Mouse (Mus musculus): ENCODE data around the gene Ddx54. TPM values are rescaled to one million over a fixed set of nuclear protein-coding genes. Genes with fewer than 3 reads are reported as not detected.

Ddx54 gene
- polyA plus RNA-seq, 1 experiment from 2014 or later = 46.9 TPM

DNA sequence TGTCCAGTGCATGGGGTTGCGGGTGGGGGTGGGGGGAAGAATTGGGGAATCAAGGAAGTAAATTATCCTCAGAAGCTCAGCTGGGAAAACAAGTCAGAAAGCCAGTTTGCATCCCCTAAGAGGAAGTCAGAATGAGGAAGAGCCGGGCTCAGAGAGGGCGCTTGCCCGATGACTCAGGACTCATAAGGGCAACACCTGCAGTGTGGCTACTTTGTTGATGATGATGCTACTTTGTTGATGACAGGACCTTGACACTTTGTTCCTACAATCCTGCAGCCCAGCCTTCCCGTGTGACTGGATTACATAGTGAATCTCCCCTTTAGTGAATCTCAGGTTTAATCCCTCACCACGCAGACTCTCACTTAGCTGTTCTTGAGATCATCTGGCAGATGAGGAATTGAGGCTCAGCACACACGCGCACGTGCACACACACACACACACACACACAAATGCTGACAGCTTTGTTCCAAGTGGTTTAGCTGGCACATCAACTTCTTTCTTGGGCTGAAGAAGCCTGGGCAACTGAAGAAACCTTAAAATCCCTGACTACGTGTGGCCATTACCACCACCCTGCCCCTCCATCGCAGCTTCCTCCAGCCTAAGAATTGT is 42.1 kb upstream of the Ddx54 start:
- Histone ChIP-seq H3K9me3 (no peaks in the 10 kb centered on the region), H3K4me2 (replicated peaks) (no peak overlapping the region), H3K9ac (replicated peaks) (no peak overlapping the region), H3K27ac (replicated peaks) (no peak overlapping the region), H3K4me3 (no peak overlapping the region), H3K4me1 (peaks cover 63% of the 10 kb centered on the region), H3K36me3 (no peaks in the 10 kb centered on the region), H3K27me3 (no peaks in the 10 kb centered on the region)
- 83% methylated on average over 11 of the region's 11 CpGs for WGBS
- no peak for ATAC-seq (replicated peaks)

DNA sequence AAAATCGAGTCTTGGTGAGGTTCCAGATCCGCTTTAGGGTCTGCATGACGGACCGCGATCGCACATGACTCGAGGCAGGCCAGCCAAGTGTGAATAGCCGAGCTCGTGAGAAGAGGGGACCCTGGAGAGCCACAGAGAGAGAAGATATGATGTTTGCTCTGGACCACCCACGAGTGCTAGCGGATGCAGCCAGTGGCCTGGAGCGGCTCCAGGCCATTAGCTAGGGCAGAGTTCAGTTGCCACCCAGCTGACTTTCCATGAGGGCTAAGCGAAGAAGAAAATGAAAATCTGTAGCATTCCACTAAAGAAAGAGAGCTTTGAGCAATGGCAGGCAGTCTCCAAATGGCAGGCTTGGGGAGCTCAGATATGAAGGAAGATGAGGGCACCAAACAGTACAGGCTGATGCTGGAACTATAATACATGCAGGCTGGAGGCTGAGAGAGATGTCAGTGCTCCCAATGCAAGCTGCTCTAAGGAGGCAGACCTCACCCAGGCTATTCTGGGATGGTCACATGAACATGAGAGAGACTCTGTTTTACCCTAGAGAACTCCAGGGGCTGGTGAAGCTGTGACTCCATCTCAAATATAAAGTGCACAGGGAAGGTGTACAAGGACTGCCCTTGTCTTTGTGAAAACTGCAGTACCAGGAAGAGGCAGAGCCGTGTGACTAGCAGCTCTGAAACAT is 41.3 kb upstream of the Ddx54 start:
- Histone ChIP-seq H3K27ac (replicated peaks) (peak overlapping the region; percentile 9; the same call in 1 of the 2 replicates), H3K36me3 (no peaks in the 10 kb centered on the region), H3K9me3 (no peaks in the 10 kb centered on the region), H3K9ac (replicated peaks) (no peak overlapping the region), H3K27me3 (no peaks in the 10 kb centered on the region), H3K4me1 (peaks cover 55% of the 10 kb centered on the region), H3K4me3 (no peak overlapping the region), H3K4me2 (replicated peaks) (no peak overlapping the region)
- ATAC-seq (replicated peaks) = no peak
- WGBS = 58% methylated on average over 14 of the region's 14 CpGs

DNA sequence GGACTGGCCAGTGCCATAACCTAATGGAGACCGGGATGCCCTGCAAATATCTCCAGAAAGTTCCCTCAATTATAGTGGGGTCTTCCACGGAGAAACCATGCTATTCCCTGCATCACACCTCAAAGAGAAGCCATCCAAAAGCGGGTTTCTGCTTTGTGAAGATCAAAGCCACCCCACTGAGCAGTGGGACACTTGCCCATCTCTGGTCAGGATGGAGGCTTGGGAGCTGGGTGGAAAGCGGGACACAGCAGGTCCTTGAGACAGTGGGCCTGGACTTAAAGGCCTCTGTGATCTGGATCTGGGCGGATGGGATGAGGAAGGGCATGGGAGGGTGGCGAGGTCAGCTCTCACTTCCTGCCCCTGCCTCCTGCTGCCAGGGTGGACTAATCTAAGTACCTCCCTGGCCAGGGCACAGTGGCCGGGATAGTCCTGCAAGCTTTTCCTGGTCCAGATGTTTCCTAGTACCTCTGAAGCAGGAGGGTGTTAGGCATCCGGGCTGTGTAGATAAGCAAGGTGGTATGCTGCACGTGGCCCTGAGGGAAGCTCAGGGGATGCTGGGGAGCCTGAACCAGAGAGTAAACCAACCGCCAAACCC is 38.0 kb upstream of the Ddx54 start:
- 81% methylated on average over 10 of the region's 10 CpGs for WGBS
- H3K9ac ChIP-seq (replicated peaks) = no peak overlapping the region
- no peaks in the 10 kb centered on the region for H3K9me3 ChIP-seq
- H3K4me1 ChIP-seq = peaks cover 35% of the 10 kb centered on the region
- ATAC-seq (replicated peaks) = no peak
- H3K4me3 ChIP-seq = no peak overlapping the region
- H3K27me3 ChIP-seq = no peaks in the 10 kb centered on the region
- no peaks in the 10 kb centered on the region for H3K36me3 ChIP-seq
- no peak overlapping the region for H3K27ac ChIP-seq (replicated peaks)
- H3K4me2 ChIP-seq (replicated peaks) = no peak overlapping the region

DNA sequence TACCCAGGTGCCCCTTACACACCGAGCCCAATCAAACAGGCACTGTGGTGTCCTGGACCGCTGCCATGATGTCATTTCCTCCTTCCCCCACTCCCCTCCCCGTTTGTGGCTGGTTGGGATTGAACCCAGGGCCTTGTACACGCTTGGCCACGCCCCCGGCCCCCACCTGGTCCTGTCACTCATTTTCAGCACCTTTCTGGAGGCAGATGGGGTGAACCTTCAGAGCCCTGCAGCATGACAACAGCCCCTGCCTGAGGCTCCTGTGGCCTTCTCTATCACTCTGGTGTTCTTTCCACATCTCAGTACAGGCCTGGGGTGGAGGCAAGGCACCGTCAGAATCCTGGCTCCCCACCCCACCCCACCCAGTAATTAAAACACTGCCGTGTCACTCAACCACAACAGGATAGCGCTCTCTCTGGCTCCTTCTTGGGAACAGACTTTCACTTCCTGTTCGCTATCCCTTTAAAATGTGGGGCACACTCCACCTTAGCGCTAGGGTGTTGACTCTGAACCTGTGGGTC is 35.7 kb upstream of the Ddx54 start:
- Histone ChIP-seq H3K27me3 (no peaks in the 10 kb centered on the region), H3K9me3 (no peaks in the 10 kb centered on the region), H3K4me1 (peaks cover 23% of the 10 kb centered on the region), H3K4me2 (replicated peaks) (no peak overlapping the region), H3K9ac (replicated peaks) (no peak overlapping the region), H3K36me3 (no peaks in the 10 kb centered on the region), H3K27ac (replicated peaks) (no peak overlapping the region), H3K4me3 (no peak overlapping the region)
- ATAC-seq (replicated peaks) = no peak
- WGBS = 77% methylated on average over 11 of the region's 11 CpGs

DNA sequence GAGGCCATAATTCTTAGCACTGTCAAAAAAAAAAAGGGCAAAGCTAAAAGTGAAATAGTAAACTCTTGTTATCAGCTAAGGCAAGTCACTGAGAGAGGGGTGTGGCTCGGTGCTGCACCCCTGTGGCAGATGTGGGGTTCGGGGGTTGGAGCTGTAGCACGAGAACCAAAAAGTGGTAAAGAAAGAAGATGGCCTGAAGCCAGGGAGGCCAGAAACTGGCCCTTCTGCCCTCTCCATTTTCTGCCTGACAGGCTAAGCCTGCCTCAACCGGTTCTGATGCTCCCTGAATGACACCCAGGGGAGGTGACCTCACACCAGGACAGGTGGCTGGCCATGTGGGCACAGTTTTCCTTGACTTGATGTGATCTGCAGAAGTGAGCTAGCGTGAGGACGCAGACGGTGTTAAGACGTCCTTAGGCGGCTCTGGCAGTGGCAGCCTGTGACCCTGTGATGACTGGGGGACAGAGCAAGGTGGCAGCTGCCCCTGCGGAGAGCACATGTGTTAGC is 34.6 kb upstream of the Ddx54 start:
- Histone ChIP-seq H3K27ac (replicated peaks) (no peak overlapping the region), H3K4me3 (no peak overlapping the region), H3K9ac (replicated peaks) (no peak overlapping the region)

DNA sequence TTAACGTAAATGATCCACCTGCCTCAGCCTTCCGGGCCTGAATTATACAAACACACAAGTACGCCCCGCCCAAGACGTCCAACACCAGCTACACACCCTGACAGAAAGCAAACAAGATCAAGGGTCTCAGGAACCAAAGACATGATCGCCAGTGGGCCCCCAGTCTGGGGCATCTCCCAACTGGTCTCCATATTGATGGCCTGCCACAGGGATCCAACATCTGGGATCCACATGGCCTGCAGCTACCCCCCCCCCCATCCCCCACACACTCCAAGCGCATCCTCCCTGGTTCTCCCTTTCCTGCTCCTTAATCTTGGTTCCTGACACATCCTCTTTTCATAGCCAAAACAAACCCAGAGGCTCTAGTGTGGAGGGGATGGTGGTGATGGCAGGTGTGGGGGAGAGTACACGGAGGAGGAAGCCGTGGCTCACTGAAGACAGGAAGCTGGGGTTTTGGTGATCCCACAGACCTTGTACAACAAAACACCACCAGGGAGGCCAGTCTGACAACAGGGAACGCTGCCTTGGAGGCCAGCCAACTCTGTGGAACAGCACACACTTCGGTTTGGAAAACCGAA is 33.9 kb upstream of the Ddx54 start:
- 58% methylated on average over 12 of the region's 12 CpGs for WGBS
- H3K9ac ChIP-seq (replicated peaks) = no peak overlapping the region
- no peaks in the 10 kb centered on the region for H3K27me3 ChIP-seq
- no peak for ATAC-seq (replicated peaks)
- peaks cover 23% of the 10 kb centered on the region for H3K4me1 ChIP-seq
- H3K4me3 ChIP-seq = no peak overlapping the region
- H3K9me3 ChIP-seq = no peaks in the 10 kb centered on the region
- 0 out of 2 replicates have a peak overlapping the region, but pooled peaks have one; percentile 9 for H3K27ac ChIP-seq (replicated peaks)
- H3K36me3 ChIP-seq = peaks cover 3% of the 10 kb centered on the region; the same call in 1 of the 2 replicates
- no peak overlapping the region for H3K4me2 ChIP-seq (replicated peaks)

More for the DNA sequence above, 34.6 kb upstream of the Ddx54 start:
- peaks cover 23% of the 10 kb centered on the region for H3K4me1 ChIP-seq
- H3K4me2 ChIP-seq (replicated peaks) = no peak overlapping the region
- 0 out of 2 replicates have a peak, but pooled peaks cover under 1% of the 10 kb centered on the region for H3K36me3 ChIP-seq
- no peaks in the 10 kb centered on the region for H3K27me3 ChIP-seq
- WGBS = 55% methylated on average over 10 of the region's 10 CpGs
- H3K9me3 ChIP-seq = no peaks in the 10 kb centered on the region
- ATAC-seq (replicated peaks) = no peak

DNA sequence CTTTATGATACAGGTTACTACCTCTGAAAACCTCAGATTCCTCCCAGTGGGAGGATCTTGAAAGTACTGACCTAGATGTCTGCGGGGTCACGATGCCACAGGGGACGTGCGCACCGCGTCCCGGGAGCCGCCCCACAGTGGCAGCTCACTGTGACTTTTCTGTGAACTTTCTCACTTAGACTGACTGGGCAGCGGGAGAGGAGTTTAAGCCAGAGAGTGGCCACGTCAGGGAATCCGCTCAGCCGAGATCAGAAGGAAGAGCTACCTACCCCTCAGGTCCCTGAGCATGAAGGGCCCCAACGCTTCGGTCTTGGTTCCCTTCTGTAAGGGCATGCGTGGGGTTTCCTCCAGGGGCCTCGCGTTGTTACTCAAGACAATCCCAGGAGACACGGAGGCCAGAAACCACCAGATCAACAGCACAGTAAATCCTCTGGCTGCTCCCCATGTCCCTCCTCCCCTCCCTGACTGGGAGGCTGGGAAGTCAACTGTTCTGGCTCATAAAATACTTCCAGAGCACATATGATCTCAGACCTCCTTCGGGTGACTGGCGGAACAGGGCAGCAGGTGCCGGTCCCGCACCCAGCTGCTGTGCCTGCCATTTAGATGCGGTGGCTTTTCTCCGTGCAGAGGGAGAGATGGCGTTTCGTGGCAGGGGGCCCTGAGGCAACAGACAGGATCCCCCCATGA is 33.2 kb upstream of the Ddx54 start:
- Histone ChIP-seq H3K4me3 (no peak overlapping the region), H3K9ac (replicated peaks) (no peak overlapping the region), H3K36me3 (peaks cover 3% of the 10 kb centered on the region; the same call in 1 of the 2 replicates), H3K27ac (replicated peaks) (peak overlapping the region; percentile 78), H3K27me3 (no peaks in the 10 kb centered on the region), H3K4me2 (replicated peaks) (no peak overlapping the region), H3K9me3 (no peaks in the 10 kb centered on the region), H3K4me1 (peaks cover 23% of the 10 kb centered on the region)
- WGBS = 65% methylated on average over 26 of the region's 26 CpGs
- peak; percentile 32; the same call in 1 of the 2 replicates for ATAC-seq (replicated peaks)

DNA sequence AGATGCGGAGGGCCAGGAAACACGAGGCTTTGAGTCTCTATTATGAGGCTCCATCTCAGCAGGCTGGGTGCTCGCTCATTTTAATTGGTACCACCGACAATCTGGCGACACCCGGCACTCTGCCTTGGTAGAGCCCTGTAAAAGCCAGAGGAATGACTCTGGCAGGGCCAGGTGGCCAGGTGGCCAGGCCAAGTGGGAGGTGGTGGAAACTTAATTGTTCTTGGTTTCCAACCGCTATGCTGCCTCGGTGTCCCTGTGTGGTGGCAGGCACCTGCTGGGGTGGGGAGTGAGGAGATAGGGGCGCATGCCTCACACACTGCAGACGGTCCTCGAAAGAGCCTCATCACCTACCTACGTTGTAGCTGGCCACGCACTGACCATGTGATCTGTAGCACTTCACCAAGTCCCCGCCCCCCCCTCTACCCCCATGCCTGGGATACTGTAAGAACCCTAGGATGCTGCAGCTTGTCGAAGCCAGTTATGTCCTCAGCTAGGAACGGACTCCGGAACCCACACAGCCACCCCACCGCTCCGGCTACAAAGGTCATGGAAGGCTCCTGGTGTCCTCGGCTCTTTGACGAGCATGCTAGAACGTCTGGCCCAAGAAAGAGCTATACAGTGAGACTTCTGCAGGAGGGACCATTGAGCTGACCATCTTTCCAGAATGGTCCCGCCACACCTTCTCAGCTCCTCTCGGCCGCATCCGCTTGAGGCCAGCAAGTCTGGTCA is 32.5 kb upstream of the Ddx54 start:
- no peaks in the 10 kb centered on the region for H3K9me3 ChIP-seq
- peak overlapping the region; percentile 78 for H3K27ac ChIP-seq (replicated peaks)
- no peak overlapping the region for H3K4me2 ChIP-seq (replicated peaks)
- 79% methylated on average over 26 of the region's 26 CpGs for WGBS
- peaks cover 3% of the 10 kb centered on the region; the same call in 1 of the 2 replicates for H3K36me3 ChIP-seq
- H3K4me3 ChIP-seq = no peak overlapping the region
- peaks cover 25% of the 10 kb centered on the region for H3K4me1 ChIP-seq
- ATAC-seq (replicated peaks) = no peak; the same call in 1 of the 2 replicates
- H3K27me3 ChIP-seq = no peaks in the 10 kb centered on the region
- H3K9ac ChIP-seq (replicated peaks) = no peak overlapping the region

DNA sequence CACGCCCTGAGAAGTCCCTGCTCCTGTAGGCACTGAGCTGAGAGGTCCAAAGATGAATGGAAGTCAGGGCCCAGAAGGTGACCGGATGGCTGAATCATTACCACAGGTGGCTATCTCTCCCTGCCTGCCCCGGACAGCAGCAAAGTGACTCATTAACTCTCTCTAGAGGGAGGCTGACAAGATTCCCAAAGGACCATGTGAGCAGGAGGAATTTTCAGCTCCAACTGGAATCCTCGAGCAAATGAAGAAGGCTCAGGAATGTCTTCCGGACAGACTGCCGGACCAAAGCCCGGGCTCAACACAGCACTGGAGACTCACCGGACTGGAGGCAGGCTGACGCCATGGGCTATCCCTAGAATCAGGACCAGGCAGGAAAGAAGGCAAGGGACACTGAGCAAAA is 30.5 kb upstream of the Ddx54 start:
- Histone ChIP-seq H3K4me2 (replicated peaks) (no peak overlapping the region), H3K9me3 (no peaks in the 10 kb centered on the region), H3K4me3 (no peak overlapping the region), H3K36me3 (peaks cover 3% of the 10 kb centered on the region; the same call in 1 of the 2 replicates), H3K27ac (replicated peaks) (no peak overlapping the region), H3K4me1 (peaks cover 30% of the 10 kb centered on the region), H3K27me3 (no peaks in the 10 kb centered on the region), H3K9ac (replicated peaks) (no peak overlapping the region)
- 91% methylated on average over 9 of the region's 9 CpGs for WGBS
- ATAC-seq (replicated peaks) = no peak

DNA sequence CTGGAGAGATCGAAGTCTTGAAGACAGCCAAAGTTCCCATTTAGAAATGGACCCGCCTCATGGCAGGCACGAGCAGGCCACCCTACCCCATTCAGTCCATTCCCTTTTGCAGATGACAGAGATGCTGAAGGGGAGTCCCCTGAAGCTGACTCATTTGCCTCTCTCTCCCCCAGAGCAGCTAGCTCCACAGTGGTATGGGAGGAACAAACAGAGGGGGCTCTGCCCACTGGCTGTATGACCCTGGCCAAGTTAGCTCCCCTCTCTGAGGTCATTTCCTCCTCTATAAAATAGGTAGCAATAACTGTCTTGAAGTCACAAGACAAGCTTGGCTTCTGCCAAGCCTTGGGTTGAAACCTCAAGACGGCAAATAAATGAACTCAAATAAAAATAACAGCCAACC is 29.0 kb upstream of the Ddx54 start:
- Histone ChIP-seq H3K36me3 (peaks cover 3% of the 10 kb centered on the region; the same call in 1 of the 2 replicates), H3K27me3 (no peaks in the 10 kb centered on the region), H3K27ac (replicated peaks) (no peak overlapping the region), H3K4me3 (no peak overlapping the region), H3K4me1 (peaks cover 40% of the 10 kb centered on the region), H3K9ac (replicated peaks) (no peak overlapping the region), H3K4me2 (replicated peaks) (no peak overlapping the region), H3K9me3 (no peaks in the 10 kb centered on the region)
- no peak for ATAC-seq (replicated peaks)
- 94% methylated on average over 4 of the region's 4 CpGs for WGBS

DNA sequence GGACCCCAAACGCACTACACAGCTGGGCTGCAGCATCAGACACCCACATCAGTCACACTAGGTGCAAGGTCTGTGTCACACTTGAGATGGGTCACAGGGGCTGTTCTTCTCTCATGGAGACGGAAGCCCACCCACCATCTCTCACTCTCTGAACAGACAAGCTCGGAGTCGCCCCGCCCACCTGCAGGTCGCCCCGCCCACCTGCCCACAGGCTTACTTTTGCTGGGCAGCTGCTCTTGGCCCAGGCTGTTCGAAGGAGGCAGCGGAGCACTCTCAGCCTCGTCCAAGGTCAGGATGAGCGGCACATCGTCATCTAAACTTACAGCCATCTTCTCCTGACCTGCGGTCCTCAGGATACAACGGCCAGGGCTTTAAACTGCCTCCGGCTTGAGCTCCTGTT is 27.6 kb upstream of the Ddx54 start:
- Histone ChIP-seq H3K36me3 (peaks cover 3% of the 10 kb centered on the region; the same call in 1 of the 2 replicates), H3K4me2 (replicated peaks) (no peak overlapping the region), H3K4me1 (peaks cover 31% of the 10 kb centered on the region), H3K9ac (replicated peaks) (no peak overlapping the region), H3K27me3 (no peaks in the 10 kb centered on the region), H3K27ac (replicated peaks) (no peak overlapping the region), H3K4me3 (no peak overlapping the region), H3K9me3 (no peaks in the 10 kb centered on the region)
- no peak for ATAC-seq (replicated peaks)
- 42% methylated on average over 15 of the region's 15 CpGs for WGBS
